Mouse (Mus musculus): ENCODE measurements around the gene Plch2.

DNA sequence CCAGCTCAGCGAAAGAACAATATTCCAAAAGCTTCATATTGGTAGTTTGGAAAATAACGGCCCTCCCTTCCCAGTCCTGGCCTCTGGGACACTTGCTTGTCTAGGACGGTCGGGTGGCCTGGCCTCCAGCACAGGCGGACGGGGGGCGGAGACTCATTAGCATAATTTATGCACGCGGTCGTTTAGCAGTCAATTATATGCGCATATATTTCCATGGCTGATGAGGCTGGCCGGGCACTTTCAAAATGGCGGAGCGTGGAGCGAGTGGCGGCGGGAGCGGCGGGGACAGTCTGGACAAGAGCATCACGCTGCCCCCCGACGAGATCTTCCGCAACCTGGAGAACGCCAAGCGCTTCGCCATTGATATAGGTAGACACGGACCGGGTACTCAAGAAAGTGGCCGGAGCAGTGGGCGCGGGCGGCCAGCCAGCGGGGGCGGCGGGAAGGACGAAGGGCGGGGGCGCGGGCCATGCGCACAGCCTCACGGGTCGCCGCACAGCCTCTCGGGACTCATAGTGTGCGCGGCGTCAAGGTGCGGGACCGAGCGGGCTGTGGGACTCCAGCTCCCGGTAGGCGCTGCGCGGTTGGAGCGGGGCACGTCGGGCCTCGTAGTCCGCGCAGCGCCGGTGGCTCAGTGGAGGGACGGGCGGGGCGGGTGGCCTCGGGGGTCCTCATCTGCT is 92.5 kb downstream of the Plch2 start, which contains the start of gene Pank4:
- no peak for TF ChIP-seq EP300 (IDR thresholded peaks at IDR 0.05)
- no peak for TF ChIP-seq CTCF (IDR thresholded peaks at IDR 0.05)

Measured in lung, postnatal 0 days (tissue).